Mouse (Mus musculus): ENCODE measurements around the gene Pik3c2a.

- TF ChIP-seq POLR2A (IDR thresholded peaks at IDR 0.05; ENCODE audit: low read depth, low read length) = no peak
- TF ChIP-seq EP300 (IDR thresholded peaks at IDR 0.05; ENCODE audit: low read length) = no peak
- no peak for TF ChIP-seq SIN3A (IDR thresholded peaks at IDR 0.05; ENCODE audit: low read length)
- no peak for TF ChIP-seq MEF2A (IDR thresholded peaks at IDR 0.05; ENCODE audit: borderline replicate concordance, low read depth, low read length)
- no peak for TF ChIP-seq CTCF (conservative IDR thresholded peaks at IDR 0.05 in 1 of 2, IDR thresholded peaks at IDR 0.05 in 1 of 2; ENCODE audit: low read depth in 2 of 2, low read length in 2 of 2)
- TF ChIP-seq ELF1 (IDR thresholded peaks at IDR 0.05; ENCODE audit: low read depth, low read length) = no peak
- TF ChIP-seq NELFE (IDR thresholded peaks at IDR 0.05; ENCODE audit: low read depth, low read length) = no peak
- TF ChIP-seq MAX (IDR thresholded peaks at IDR 0.05; ENCODE audit: low read length) = no peak
- TF ChIP-seq NRF1 (IDR thresholded peaks at IDR 0.05; ENCODE audit: low read depth, low read length) = no peak
- TF ChIP-seq ZNF384 (IDR thresholded peaks at IDR 0.05; ENCODE audit: low read depth, low read length) = no peak
- TF ChIP-seq HCFC1 (IDR thresholded peaks at IDR 0.05; ENCODE audit: low read depth, low read length) = no peak
These were observed 144.4 kb downstream of the Pik3c2a start for GRCm38 (mm10) chr7:116298851-116299250.

Measured in CH12.LX (cell line).